Mouse (Mus musculus) C2C12 (cell line): ENCODE data around the gene Taf6l.

Experiments
- CTCF ChIP-seq: IDR thresholded peaks from one replicate; pipeline ENCODE4 v1.5.1; 2011; ENCODE audit not compliant: control insufficient read depth, insufficient read depth, insufficient read length
- FOSL1 ChIP-seq: IDR thresholded peaks from one replicate; pipeline ENCODE4 v1.8.0; 2011; ENCODE audit warnings: mild to moderate bottlenecking, low read length; ENCODE audit not compliant: poor library complexity, insufficient read depth, severe bottlenecking

DNA sequence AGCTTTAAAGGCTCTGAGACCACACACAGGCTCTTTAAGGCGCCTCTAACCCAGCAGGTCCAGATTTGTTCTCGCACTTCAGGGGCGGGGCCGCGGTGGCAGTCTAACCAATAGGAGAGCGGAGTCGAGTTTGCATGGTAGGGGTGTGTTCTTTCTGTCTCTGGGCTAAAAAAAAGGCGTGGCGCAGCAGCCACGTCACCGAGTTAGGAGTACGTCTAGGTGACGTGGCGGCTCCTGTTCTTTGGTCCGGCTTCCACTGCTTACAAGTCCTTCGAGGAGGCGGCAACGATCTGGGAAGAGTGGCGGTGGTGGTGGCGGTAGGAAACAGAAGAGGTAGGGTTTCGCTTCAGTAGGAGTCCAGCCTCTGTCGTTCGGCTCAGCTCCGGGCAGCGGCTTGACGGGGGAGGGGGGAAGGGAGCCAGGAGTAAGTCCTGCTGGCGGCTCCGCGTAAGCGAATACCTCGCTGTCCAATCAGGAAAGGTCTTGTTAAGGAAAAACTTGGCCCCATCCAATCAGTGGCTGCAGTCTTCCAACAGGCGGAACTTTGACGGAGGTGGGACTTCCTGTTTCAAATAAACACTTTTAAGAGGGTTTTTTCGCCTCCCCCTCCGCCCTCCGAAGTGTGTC is 44.9 kb downstream of the Taf6l start, which contains the start of gene Stx5a:
- TF ChIP-seq CTCF (no peak), FOSL1 (no peak)
